Mouse (Mus musculus) embryonic facial prominence, embryonic 13.5 days (tissue): ENCODE results near the gene Shpk. TPM values are rescaled to one million over a fixed set of nuclear protein-coding genes. Genes with fewer than 3 reads are reported as not detected.

Experiments
- ATAC-seq: fragments of 200-750 bp; cut with Nextera tagmentation; 2 replicates; pipeline ENCODE4 v1.8.0; 2017; ENCODE audit warnings: low read depth; ENCODE audit not compliant: insufficient number of reproducible peaks, insufficient read depth, low FRiP score, low TSS enrichment
- H3K27ac ChIP-seq: fragments of 300-500 bp; sonication (generic); 2 replicates; pipeline ENCODE4 v1.5.1; 2015; ENCODE audit warnings: moderate library complexity, mild to moderate bottlenecking, inconsistent platforms
- H3K27me3 ChIP-seq: fragments of 300-500 bp; sonication (generic); 2 replicates; pipeline ENCODE4 v1.6.1; 2015; ENCODE audit warnings: mild to moderate bottlenecking, inconsistent platforms
- H3K36me3 ChIP-seq: fragments of 300-500 bp; sonication (generic); 2 replicates; pipeline ENCODE4 v1.6.1; 2015; ENCODE audit warnings: mild to moderate bottlenecking, inconsistent platforms
- H3K4me1 ChIP-seq: fragments of 300-500 bp; sonication (generic); 2 replicates; pipeline ENCODE4 v1.6.1; 2015; ENCODE audit warnings: inconsistent platforms
- H3K4me2 ChIP-seq: fragments of 300-500 bp; sonication (generic); 2 replicates; pipeline ENCODE4 v1.6.1; 2015; ENCODE audit warnings: moderate library complexity, mild to moderate bottlenecking, inconsistent platforms
- H3K4me3 ChIP-seq: fragments of 300-500 bp; sonication (generic); 2 replicates; pipeline ENCODE4 v1.5.1; 2015; ENCODE audit warnings: mild to moderate bottlenecking, inconsistent platforms
- H3K9ac ChIP-seq: fragments of 300-500 bp; sonication (generic); 2 replicates; pipeline ENCODE4 v1.6.1; 2015; ENCODE audit warnings: mild to moderate bottlenecking, inconsistent platforms
- H3K9me3 ChIP-seq: fragments of 300-500 bp; sonication (generic); 2 replicates; pipeline ENCODE4 v1.6.1; 2016; ENCODE audit warnings: inconsistent platforms
- WGBS: fragments of 180-500 bp; shearing (Covaris S2); methylation state at CpG from one replicate; pipeline ENCODE4 v1.1.7; 2015; ENCODE audit warnings: mixed read lengths; 5-methylcytosine and 5-hydroxymethylcytosine counted together
- polyA plus RNA-seq: library from polyadenylated mRNA; unstranded; fragments of >200 nt; fragmentation: Nextera tagmentation; extraction: Ambion mirVana; gene quantifications from 2 replicates; pipeline ENCODE4 v1.2.1, GENCODE M21; 2015

Gene Shpk
- polyA plus RNA-seq, 1 experiment from 2014 or later, result 1.6 TPM

DNA sequence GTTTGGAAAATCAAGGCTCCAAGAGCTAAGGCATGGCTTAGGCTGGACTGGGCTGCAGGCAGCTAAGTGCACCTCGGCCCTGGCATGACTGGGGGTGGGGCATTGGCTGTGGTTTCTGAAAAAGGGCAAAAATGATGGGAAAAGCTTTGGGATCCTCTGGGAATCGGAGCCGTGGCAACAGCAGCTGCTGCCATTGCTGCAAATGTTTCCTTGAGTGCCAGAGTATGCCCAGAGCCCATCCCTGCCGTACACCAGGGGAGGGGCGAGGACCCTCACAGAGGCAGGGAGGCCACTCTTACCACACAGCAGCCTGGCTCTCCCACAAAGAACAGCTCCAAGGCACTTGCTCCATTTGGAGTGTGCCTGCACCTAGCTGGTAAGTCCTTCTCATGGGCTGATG, 34.7 kb downstream of the Shpk start, which contains the start of gene Trpv1:
TSS of gene Trpv1 (plus strand) at position 301 of the 400 bp plus-strand sequence.
- H3K4me1 ChIP-seq, result peaks cover 12% of the 10 kb centered on the region
- H3K4me2 ChIP-seq, result no peak within 1 kb of the TSS
- no peaks in the 10 kb centered on the region for H3K36me3 ChIP-seq
- no peak within 1 kb of the TSS for H3K9ac ChIP-seq
- ATAC-seq, result no peak
- H3K4me3 ChIP-seq, result no peak within 1 kb of the TSS
- H3K27ac ChIP-seq, result no peak within 1 kb of the TSS
- no peaks in the 10 kb centered on the region for H3K27me3 ChIP-seq
- 81% methylated on average over 5 of the region's 5 CpGs for WGBS
- 0 out of 2 replicates have a peak, but pooled peaks cover 7% of the 10 kb centered on the region for H3K9me3 ChIP-seq

DNA sequence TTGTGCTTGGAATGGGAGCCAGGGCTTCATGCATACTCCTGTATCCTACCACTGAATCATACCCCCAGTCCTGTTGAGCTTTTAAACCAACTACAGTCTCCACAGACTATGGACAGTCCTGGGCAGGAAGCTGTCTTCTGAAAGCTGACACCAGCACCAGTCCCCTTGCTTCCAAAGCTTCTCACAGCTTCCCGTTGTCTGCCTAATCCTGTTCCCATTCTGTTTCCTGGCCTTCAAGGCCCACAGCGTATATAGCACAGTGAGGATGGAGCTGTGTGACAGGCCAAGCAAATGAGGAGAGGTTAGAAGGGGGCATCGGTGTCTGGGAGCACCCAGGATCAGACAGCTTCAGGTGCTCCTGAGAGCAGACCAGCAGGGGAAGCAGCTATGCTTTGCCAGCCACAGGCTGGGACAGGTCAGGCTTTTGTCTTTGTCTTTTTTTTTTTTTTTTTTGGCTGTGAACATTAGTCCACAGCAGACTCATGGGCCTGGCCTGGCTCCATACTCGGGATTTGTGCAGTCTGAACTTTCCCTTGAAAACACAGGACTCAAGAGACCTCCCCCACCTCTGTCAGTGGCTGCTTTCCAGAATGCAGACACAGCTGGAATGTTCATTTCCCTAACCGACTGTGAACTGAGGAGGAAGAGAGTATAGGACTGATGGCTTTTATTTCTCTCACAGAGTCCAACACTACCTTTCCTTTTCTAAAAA, 36.9 kb downstream of the Shpk start:
- Histone ChIP-seq H3K9me3 (no peaks in the 10 kb centered on the region), H3K4me1 (peaks cover 12% of the 10 kb centered on the region), H3K27ac (0 out of 2 replicates have a peak overlapping the region, but pooled peaks have one; percentile 34), H3K9ac (no peak overlapping the region), H3K27me3 (no peaks in the 10 kb centered on the region), H3K4me2 (no peak overlapping the region), H3K36me3 (no peaks in the 10 kb centered on the region), H3K4me3 (no peak overlapping the region)
- WGBS, result 27% methylated on average over 5 of the region's 5 CpGs
- ATAC-seq, result no peak

DNA sequence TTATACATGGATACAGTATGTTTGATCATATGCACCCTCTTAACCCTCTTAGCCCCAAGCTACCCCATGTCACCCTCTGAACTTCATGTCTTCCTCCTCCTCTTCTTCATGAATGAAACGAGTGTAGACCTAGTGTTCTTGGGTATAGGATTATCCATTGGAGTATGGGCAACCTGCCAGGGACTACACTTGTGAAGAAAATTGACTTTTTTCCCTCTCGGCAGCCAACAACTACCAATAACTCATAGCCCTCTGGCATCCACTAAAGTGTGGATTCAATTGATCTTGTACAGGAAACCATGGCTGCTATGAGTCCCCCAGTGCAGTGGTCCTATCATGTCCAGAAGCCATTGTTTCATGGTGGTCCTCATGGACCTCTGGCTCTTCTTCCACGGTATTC, 37.5 kb downstream of the Shpk start:
- Histone ChIP-seq H3K4me1 (peaks cover 12% of the 10 kb centered on the region), H3K36me3 (no peaks in the 10 kb centered on the region), H3K4me3 (no peak overlapping the region), H3K9ac (no peak overlapping the region), H3K27me3 (no peaks in the 10 kb centered on the region), H3K4me2 (no peak overlapping the region), H3K9me3 (no peaks in the 10 kb centered on the region), H3K27ac (no peak overlapping the region; the same call in 1 of the 2 replicates)
- ATAC-seq, result no peak
- WGBS, result 54% methylated on average over 3 of the region's 3 CpGs

DNA sequence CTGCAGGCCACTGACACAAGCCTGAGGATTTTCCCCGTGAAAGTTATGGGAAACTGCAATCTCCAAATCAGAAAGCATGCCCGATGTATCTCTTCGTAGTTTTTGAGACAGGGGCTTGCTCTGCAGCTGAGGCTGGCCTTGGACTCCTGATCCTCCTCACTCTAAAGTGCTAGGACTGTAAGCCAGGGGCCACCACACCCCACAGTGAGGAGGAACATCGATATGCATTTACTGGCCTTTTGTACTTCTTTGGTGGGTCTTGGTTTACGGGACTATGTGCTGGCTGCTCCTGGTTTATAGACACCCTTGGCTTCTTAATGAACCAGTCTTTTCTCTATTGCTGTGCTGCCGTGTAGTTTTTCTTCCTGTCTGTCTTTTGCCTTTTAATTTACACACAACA, 42.9 kb downstream of the Shpk start:
- WGBS, result 89% methylated on average over 6 of the region's 6 CpGs
- Histone ChIP-seq H3K9me3 (no peaks in the 10 kb centered on the region), H3K9ac (no peak overlapping the region), H3K27ac (no peak overlapping the region), H3K4me3 (no peak overlapping the region), H3K4me2 (no peak overlapping the region), H3K36me3 (no peaks in the 10 kb centered on the region), H3K4me1 (no peaks in the 10 kb centered on the region), H3K27me3 (no peaks in the 10 kb centered on the region)
- ATAC-seq, result no peak

DNA sequence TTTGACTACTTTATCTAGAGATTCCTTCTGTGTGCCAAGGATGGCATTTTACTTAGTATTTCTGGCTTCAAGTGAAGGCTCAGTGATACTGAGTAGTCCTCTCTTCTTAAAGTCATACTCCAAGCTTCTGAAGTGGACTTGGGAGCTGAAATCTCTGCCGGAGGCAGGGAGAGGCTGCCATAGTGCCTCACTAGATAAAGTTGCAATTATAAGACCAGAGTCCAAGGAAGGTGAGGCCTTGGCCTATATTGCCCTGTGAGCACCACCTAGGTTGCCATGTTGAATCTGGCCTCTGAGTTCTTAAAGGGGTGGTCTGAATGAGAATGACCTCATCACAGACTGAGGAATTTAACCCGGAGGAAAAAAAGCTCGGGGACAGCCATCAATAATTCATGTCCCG, 43.5 kb downstream of the Shpk start:
- Histone ChIP-seq H3K4me1 (no peaks in the 10 kb centered on the region), H3K36me3 (no peaks in the 10 kb centered on the region), H3K27ac (no peak overlapping the region), H3K4me2 (no peak overlapping the region), H3K9ac (no peak overlapping the region), H3K9me3 (no peaks in the 10 kb centered on the region), H3K27me3 (no peaks in the 10 kb centered on the region), H3K4me3 (no peak overlapping the region)
- WGBS, result 89% methylated on average over 4 of the region's 4 CpGs
- ATAC-seq, result no peak

DNA sequence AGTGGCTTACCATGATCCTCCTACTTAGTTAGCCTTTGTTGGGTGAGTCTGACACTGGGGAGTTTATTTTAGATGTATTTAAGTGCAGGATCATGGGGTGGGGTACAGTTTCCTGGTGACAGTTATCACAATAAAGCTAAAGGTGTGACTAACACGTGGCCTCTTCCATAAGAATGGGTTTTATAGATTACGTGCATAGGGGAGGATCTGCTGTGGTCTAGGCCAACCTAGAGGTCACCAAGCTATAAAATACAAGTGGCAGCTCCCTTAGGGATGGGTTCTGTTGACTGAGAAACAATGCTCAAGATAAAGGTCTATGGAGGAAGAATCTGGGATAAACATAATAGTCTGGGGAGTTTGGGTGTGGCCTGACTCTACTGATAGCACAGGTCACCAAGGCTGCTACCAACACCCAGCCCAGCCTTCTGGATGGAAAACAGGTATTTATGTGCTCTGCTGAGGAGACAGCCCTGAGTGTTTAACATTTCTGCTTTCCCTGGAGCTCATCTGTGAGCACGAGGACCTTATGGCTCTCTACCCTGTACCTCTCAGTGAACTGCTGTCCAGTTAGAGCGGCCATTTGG, 58.2 kb downstream of the Shpk start:
- Histone ChIP-seq H3K4me1 (no peaks in the 10 kb centered on the region), H3K27me3 (no peaks in the 10 kb centered on the region), H3K9me3 (no peaks in the 10 kb centered on the region), H3K36me3 (no peaks in the 10 kb centered on the region), H3K27ac (no peak overlapping the region), H3K4me3 (no peak overlapping the region), H3K4me2 (no peak overlapping the region), H3K9ac (no peak overlapping the region)
- no peak for ATAC-seq
- WGBS, result 75% methylated on average over 4 of the region's 4 CpGs

DNA sequence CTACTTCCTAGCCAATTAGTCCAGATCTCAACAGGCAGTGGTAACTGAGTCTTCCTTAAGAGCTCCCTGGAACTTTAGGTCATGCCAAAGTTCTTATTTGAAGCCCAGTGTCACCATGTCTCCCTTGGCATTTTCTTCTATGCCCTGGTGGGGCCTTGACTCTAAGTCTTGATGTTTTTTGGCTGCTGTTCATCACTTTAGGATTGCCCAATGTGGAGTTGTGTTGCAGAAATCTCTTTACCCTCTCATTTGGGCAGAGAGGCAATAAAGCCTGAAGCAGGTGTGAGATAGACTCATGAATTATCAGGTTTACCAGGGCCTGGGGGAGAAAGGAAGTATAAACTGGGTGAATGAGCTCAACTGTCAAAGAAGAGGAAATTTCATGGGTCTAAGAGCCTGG, 59.4 kb downstream of the Shpk start:
- no peaks in the 10 kb centered on the region for H3K27me3 ChIP-seq
- no peak for ATAC-seq
- no peak overlapping the region for H3K9ac ChIP-seq
- H3K4me2 ChIP-seq, result no peak overlapping the region
- H3K36me3 ChIP-seq, result no peaks in the 10 kb centered on the region
- no peaks in the 10 kb centered on the region for H3K9me3 ChIP-seq
- no peaks in the 10 kb centered on the region for H3K4me1 ChIP-seq
- no peak overlapping the region for H3K27ac ChIP-seq
- H3K4me3 ChIP-seq, result no peak overlapping the region

DNA sequence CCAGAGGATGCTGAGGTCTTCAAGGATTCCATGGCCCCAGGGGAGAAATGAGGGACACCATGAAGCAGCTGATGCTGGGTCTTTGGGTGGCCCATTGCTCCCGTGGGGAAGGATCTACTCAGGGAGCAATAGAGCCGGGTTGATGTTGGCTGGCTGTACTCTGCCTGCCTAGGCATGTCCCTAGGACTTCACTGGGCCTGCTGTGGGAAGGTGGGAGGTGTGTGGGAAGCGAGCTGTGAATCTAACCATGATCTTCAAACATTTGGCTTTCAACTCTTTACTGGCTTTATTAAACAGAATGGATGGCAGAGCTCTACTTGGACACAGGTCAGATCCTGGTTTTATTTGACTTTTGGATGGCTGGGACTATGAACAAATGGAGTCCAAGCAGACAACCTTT, 61.2 kb downstream of the Shpk start:
- 63% methylated on average over 3 of the region's 3 CpGs for WGBS
- no peak overlapping the region for H3K27ac ChIP-seq
- no peak for ATAC-seq
- no peak overlapping the region for H3K4me3 ChIP-seq
- no peak overlapping the region for H3K9ac ChIP-seq
- H3K4me2 ChIP-seq, result no peak overlapping the region
- H3K27me3 ChIP-seq, result no peaks in the 10 kb centered on the region
- H3K4me1 ChIP-seq, result no peaks in the 10 kb centered on the region
- no peaks in the 10 kb centered on the region for H3K36me3 ChIP-seq
- no peaks in the 10 kb centered on the region for H3K9me3 ChIP-seq

DNA sequence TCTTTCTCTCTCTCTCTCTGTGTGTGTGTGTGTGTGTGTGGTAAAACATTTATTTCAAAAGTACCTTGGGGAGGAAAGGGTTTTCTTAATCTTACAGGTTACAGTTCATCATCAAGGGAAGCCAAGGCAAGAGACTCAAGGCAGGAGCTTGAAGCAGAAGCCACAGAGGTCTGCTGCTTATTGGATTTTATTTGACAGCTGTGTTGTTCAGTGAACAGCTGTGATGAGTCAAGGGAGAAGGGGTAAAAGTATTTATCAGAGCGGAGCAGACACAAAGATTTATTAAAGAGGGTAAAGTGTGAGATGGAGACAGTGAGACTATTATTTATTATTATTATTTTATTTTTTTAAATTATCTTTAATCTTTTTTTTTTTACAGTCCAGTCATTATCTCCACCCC, 62.1 kb downstream of the Shpk start:
- H3K36me3 ChIP-seq, result no peaks in the 10 kb centered on the region
- H3K4me3 ChIP-seq, result no peak overlapping the region
- H3K4me1 ChIP-seq, result no peaks in the 10 kb centered on the region
- WGBS, result 89% methylated on average over 1 of the region's 1 CpGs
- no peak overlapping the region for H3K9ac ChIP-seq
- no peak overlapping the region for H3K4me2 ChIP-seq
- ATAC-seq, result no peak
- no peaks in the 10 kb centered on the region for H3K9me3 ChIP-seq
- no peaks in the 10 kb centered on the region for H3K27me3 ChIP-seq
- no peak overlapping the region for H3K27ac ChIP-seq

DNA sequence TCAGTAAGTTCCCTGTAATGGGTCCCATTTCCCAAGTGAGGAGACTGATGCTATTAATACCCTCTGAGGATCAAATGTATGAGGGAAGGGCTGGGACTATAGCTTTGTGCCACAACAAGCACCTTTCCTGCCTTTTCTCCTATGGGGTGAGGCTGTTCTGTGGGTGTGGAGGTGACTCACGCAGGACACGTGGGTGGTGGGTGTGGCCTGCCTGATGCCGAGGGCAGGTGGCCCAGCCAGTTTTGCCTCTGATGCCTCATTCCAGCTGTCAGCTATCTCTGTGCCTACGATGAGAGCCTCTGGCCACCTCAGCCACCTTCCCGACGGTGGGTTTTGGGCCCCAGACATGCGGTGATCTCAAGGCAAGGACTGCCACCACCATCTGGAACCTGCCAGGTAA, 68.0 kb downstream of the Shpk start, which contains the start of gene Trpv3:
TSS of gene Trpv3 (plus strand) at position 122 of the 400 bp plus-strand sequence.
- no peak within 1 kb of the TSS for H3K4me3 ChIP-seq
- WGBS, result 71% methylated on average over 7 of the region's 7 CpGs
- H3K9ac ChIP-seq, result no peak within 1 kb of the TSS
- no peaks in the 10 kb centered on the region for H3K4me1 ChIP-seq
- H3K27ac ChIP-seq, result no peak within 1 kb of the TSS
- no peak within 1 kb of the TSS for H3K4me2 ChIP-seq
- H3K9me3 ChIP-seq, result no peaks in the 10 kb centered on the region
- ATAC-seq, result no peak
- no peaks in the 10 kb centered on the region for H3K36me3 ChIP-seq
- no peaks in the 10 kb centered on the region for H3K27me3 ChIP-seq
